Mouse (Mus musculus) central nervous system, embryonic 18 days (tissue): ENCODE results near the gene AC134908.4. TPM values are rescaled to one million over a fixed set of nuclear protein-coding genes. Genes with fewer than 3 reads are reported as not detected.

Source experiments
- polyA plus RNA-seq: library from polyadenylated mRNA; depleted of rRNA; stranded (reverse); fragments of >200 nt; gene quantifications from 2 replicates; pipeline ENCODE4 v1.2.3, GENCODE M21; 2012; rRNA removed

The AC134908.4 gene
- 0.33 and 0.57 TPM in 2 replicates for polyA plus RNA-seq

GRCm38 (mm10) chr17:25795609-25796092 lies at the start of gene AC134908.4:
TSS of gene AC134908.4 (minus strand) at chr17:25795659.

GRCm38 (mm10) chr17:25844396-25844901 lies 49.0 kb upstream of the AC134908.4 start, which contains the start of gene Rhot2:
TSS of gene Rhot2 (minus strand) at chr17:25844851.

GRCm38 (mm10) chr17:25841117-25841880 lies 45.8 kb upstream of the AC134908.4 start, which contains the start of gene Gm20683:
TSS of gene Gm20683 (minus strand) at chr17:25841763.

GRCm38 (mm10) chr17:25837076-25837410 lies 41.6 kb upstream of the AC134908.4 start, which contains the start of gene Rhbdl1:
TSS of gene Rhbdl1 (minus strand) at chr17:25837295.

GRCm38 (mm10) chr17:25833291-25833663 lies 37.8 kb upstream of the AC134908.4 start, which contains the start of gene Stub1:
TSS of gene Stub1 (minus strand) at chr17:25833404.

GRCm38 (mm10) chr17:25828712-25829557 lies 33.5 kb upstream of the AC134908.4 start, which contains the start of gene Jmjd8:
TSS of gene Jmjd8 (plus strand) at chr17:25828867.

GRCm38 (mm10) chr17:25823452-25823851 lies 28.0 kb upstream of the AC134908.4 start, which contains the start of gene Wdr24:
TSS of gene Wdr24 (plus strand) at chr17:25823627.

GRCm38 (mm10) chr17:25808789-25809605 lies 13.5 kb upstream of the AC134908.4 start, which contains the start of gene Fbxl16:
TSS of gene Fbxl16 (plus strand) at chr17:25809085.

GRCm38 (mm10) chr17:25796951-25797369 lies 1.5 kb upstream of the AC134908.4 start, which contains the start of gene Metrn:
TSS of gene Metrn (minus strand) at chr17:25797136.

GRCm38 (mm10) chr17:25792615-25793014 lies 2.8 kb downstream of the AC134908.4 start, which contains the start of gene Fam173a:
TSS of gene Fam173a (minus strand) at chr17:25792901.

GRCm38 (mm10) chr17:25786280-25786679 lies 9.2 kb downstream of the AC134908.4 start, which contains the start of gene Ccdc78:
TSS of gene Ccdc78 (plus strand) at chr17:25786580.

GRCm38 (mm10) chr17:25785281-25785745 lies 10.1 kb downstream of the AC134908.4 start, which contains the start of gene Haghl:
TSS of gene Haghl (minus strand) at chr17:25785673.

GRCm38 (mm10) chr17:25773549-25774120 lies 21.8 kb downstream of the AC134908.4 start, which contains the start of gene Narfl:
TSS of gene Narfl (plus strand) at chr17:25773776.

GRCm38 (mm10) chr17:25754241-25754640 lies 41.2 kb downstream of the AC134908.4 start, which contains the start of gene Msln:
TSS of gene Msln (minus strand) at chr17:25754378.

Other genes with a start within 250 kb of the AC134908.4 start
- gene Sox8, start 225.0 kb downstream of the AC134908.4 start, polyA plus RNA-seq = 16.0 and 21.7 TPM in 2 replicates
- 9.8 and 11.4 TPM in 2 replicates for gene Lmf1, start 216.6 kb downstream of the AC134908.4 start, polyA plus RNA-seq
- gene Gng13, start 78.5 kb downstream of the AC134908.4 start, polyA plus RNA-seq = 8.3 and 8.7 TPM in 2 replicates
- gene Chtf18, start 68.2 kb downstream of the AC134908.4 start, polyA plus RNA-seq = 5.9 and 6.7 TPM in 2 replicates
- gene Rpusd1, start 68.0 kb downstream of the AC134908.4 start, polyA plus RNA-seq = 47.6 and 50.8 TPM in 2 replicates
- 0.15 and 0.17 TPM in 2 replicates for gene Mslnl, start 59.6 kb downstream of the AC134908.4 start, polyA plus RNA-seq
- gene Msln, start 41.3 kb downstream of the AC134908.4 start, polyA plus RNA-seq = 1.6 and 32.1 TPM in 2 replicates
- gene Narfl, start 21.9 kb downstream of the AC134908.4 start, polyA plus RNA-seq = 26.8 and 27.4 TPM in 2 replicates
- gene Haghl, start 10.0 kb downstream of the AC134908.4 start, polyA plus RNA-seq = 211 and 212 TPM in 2 replicates
- gene Ccdc78, start 9.1 kb downstream of the AC134908.4 start, polyA plus RNA-seq = 0.12 and 0.13 TPM in 2 replicates
- gene Fam173a, start 2.8 kb downstream of the AC134908.4 start, polyA plus RNA-seq = 106 and 118 TPM in 2 replicates
- gene Metrn, start 1.5 kb upstream of the AC134908.4 start, polyA plus RNA-seq = 90.6 and 111 TPM in 2 replicates
- gene Fbxl16, start 13.4 kb upstream of the AC134908.4 start, polyA plus RNA-seq = 79.5 and 95.0 TPM in 2 replicates
- gene Wdr24, start 28.0 kb upstream of the AC134908.4 start, polyA plus RNA-seq = 42.3 and 44.7 TPM in 2 replicates
- gene Jmjd8, start 33.2 kb upstream of the AC134908.4 start, polyA plus RNA-seq = 61.3 and 66.9 TPM in 2 replicates
- 297 and 308 TPM in 2 replicates for gene Stub1, start 37.7 kb upstream of the AC134908.4 start, polyA plus RNA-seq
- gene Rhbdl1, start 41.6 kb upstream of the AC134908.4 start, polyA plus RNA-seq = 105 and 106 TPM in 2 replicates
- gene Gm20683, start 46.1 kb upstream of the AC134908.4 start, polyA plus RNA-seq = 37.0 and 39.2 TPM in 2 replicates
- 95.8 and 96.0 TPM in 2 replicates for gene Rhot2, start 49.2 kb upstream of the AC134908.4 start, polyA plus RNA-seq
- gene Wdr90, start 65.8 kb upstream of the AC134908.4 start, polyA plus RNA-seq = 46.9 and 49.8 TPM in 2 replicates
- gene Mcrip2, start 73.1 kb upstream of the AC134908.4 start, polyA plus RNA-seq = 20.1 and 21.8 TPM in 2 replicates
- gene Mettl26, start 79.4 kb upstream of the AC134908.4 start, polyA plus RNA-seq = 67.4 and 73.2 TPM in 2 replicates
- 0.39 and 0.40 TPM in 2 replicates for gene Wfikkn1, start 85.2 kb upstream of the AC134908.4 start, polyA plus RNA-seq
- gene Rab40c, start 124.1 kb upstream of the AC134908.4 start, polyA plus RNA-seq = 88.6 and 89.3 TPM in 2 replicates
- gene Pigq, start 149.3 kb upstream of the AC134908.4 start, polyA plus RNA-seq = 107 and 111 TPM in 2 replicates
- gene Nhlrc4, start 149.3 kb upstream of the AC134908.4 start, polyA plus RNA-seq = 0.29 and 0.44 TPM in 2 replicates
- 0.62 and 1.1 TPM in 2 replicates for gene A930017K11Rik, start 156.9 kb upstream of the AC134908.4 start, polyA plus RNA-seq
- 38.4 and 38.8 TPM in 2 replicates for gene Capn15, start 190.1 kb upstream of the AC134908.4 start, polyA plus RNA-seq